ENCODE assay signal across 33 mouse cellular contexts in the genomic region with DNA sequence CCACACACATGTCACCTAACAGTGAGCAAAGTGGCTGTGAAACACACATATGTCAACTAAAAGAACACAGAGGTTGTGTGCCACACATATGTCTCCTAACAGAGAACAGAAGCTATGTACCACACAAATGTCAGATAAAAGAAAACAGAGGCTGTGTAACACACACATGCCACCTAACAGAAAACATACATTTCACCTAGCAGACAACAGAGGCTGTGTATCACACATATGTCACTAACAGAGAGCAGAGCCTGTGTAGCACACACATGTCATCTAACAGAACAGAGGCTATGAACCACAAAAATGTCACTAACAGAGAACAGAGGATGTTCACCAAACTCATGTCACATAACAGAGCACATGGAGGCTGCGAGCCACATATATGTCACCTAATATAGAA.
"Had no signal": no experiment of that assay in that cellular context is flagged by ENCODE, and none has a peak within 500 bp of the region (broad histone marks: within the 10 kb centered on the region; RNA-seq: fewer than 3 reads in every experiment).

No protein-coding gene starts in this region.

- H3K9ac ChIP-seq: heart, embryonic 13.5 days; heart, embryonic 15.5 days; hindbrain, embryonic 12.5 days; hindbrain, embryonic 13.5 days; hindbrain, embryonic 14.5 days; hindbrain, embryonic 15.5 days; intestine, embryonic 15.5 days; kidney, embryonic 15.5 days had no signal

- H3K4me3 ChIP-seq: heart, embryonic 13.5 days; heart, embryonic 15.5 days; hindbrain, embryonic 10.5 days; hindbrain, embryonic 12.5 days; hindbrain, embryonic 13.5 days; hindbrain, embryonic 15.5 days; intestine, embryonic 15.5 days; kidney, embryonic 15.5 days; layer of hippocampus, adult 2 months; left cerebral cortex, adult 2 months had no signal

- H3K4me1 ChIP-seq: heart, embryonic 13.5 days; heart, embryonic 15.5 days; hindbrain, embryonic 10.5 days; hindbrain, embryonic 12.5 days; hindbrain, embryonic 13.5 days; hindbrain, embryonic 15.5 days; intestine, embryonic 15.5 days; kidney, embryonic 15.5 days had no signal

- DNase-seq: heart, postnatal 10 days; heart, postnatal 14 days; heart, postnatal 36 days; heart, postnatal 4 days; kidney, adult 11 months; kidney, adult 18-20 months; kidney, adult 2 months; kidney, adult 8-10 months; kidney, adult 9 months; kidney, postnatal 10 days; kidney, postnatal 14 days; kidney, postnatal 25 days; kidney, postnatal 36 days; kidney, postnatal 4 days; layer of hippocampus, adult 9-11 months; layer of hippocampus, postnatal 36 days had no signal

- H3K9me3 ChIP-seq: heart, embryonic 13.5 days; heart, embryonic 15.5 days; hindbrain, embryonic 10.5 days; hindbrain, embryonic 12.5 days; hindbrain, embryonic 13.5 days; hindbrain, embryonic 15.5 days; intestine, embryonic 15.5 days; kidney, embryonic 15.5 days had no signal

- H3K27me3 ChIP-seq: heart, embryonic 13.5 days; heart, embryonic 15.5 days; hindbrain, embryonic 12.5 days; hindbrain, embryonic 13.5 days; hindbrain, embryonic 15.5 days; intestine, embryonic 15.5 days; kidney, embryonic 15.5 days had no signal

- H3K36me3 ChIP-seq: heart, embryonic 13.5 days; heart, embryonic 15.5 days; hindbrain, embryonic 10.5 days; hindbrain, embryonic 12.5 days; hindbrain, embryonic 13.5 days; hindbrain, embryonic 15.5 days; intestine, embryonic 15.5 days; kidney, embryonic 15.5 days had no signal

- H3K4me2 ChIP-seq: heart, embryonic 13.5 days; heart, embryonic 15.5 days; hindbrain, embryonic 12.5 days; hindbrain, embryonic 13.5 days; hindbrain, embryonic 14.5 days; hindbrain, embryonic 15.5 days; intestine, embryonic 15.5 days; kidney, embryonic 15.5 days had no signal

- H3K27ac ChIP-seq: heart, embryonic 13.5 days; heart, embryonic 15.5 days; hindbrain, embryonic 10.5 days; hindbrain, embryonic 12.5 days; hindbrain, embryonic 13.5 days; hindbrain, embryonic 14.5 days; hindbrain, embryonic 15.5 days; hindbrain, postnatal 0 days; intestine, embryonic 15.5 days; kidney, embryonic 15.5 days; kidney, postnatal 0 days; layer of hippocampus, adult 2 months; left cerebral cortex, adult 2 months had no signal

- ATAC-seq: hindbrain, embryonic 16.5 days; hindbrain, postnatal 0 days; inflammation-experienced regulatory T-cells, adult 6 months; intestine, embryonic 15.5 days; intestine, embryonic 16.5 days; intestine, postnatal 0 days had no signal
